Mouse (Mus musculus): ENCODE measurements around the gene Trpm4. TPM values are rescaled to one million over a fixed set of nuclear protein-coding genes. Genes with fewer than 3 reads are reported as not detected.

Gene Trpm4
- 19.6 and 25.0 TPM in 2 replicates for polyA plus RNA-seq (2015; fragmentation: Nextera tagmentation; extraction: Ambion mirVana)

GRCm38 (mm10) chr7:45333431-45333982, at the start of gene Trpm4:
TSS of gene Trpm4 (minus strand) at chr7:45333780.
- H3K4me2 ChIP-seq (ENCODE audit: low read depth, low read length), result peak within 1 kb of the TSS; percentile 78
- no peaks in the 10 kb centered on the region for H3K9me3 ChIP-seq (ENCODE audit: control insufficient read depth, low read length)
- under 1% methylated on average over 38 of the region's 38 CpGs for WGBS
- ATAC-seq (ENCODE audit: low read depth), result peak; percentile 88
- peak within 1 kb of the TSS; percentile 63 for H3K4me3 ChIP-seq (ENCODE audit: low read length)
- H3K36me3 ChIP-seq (ENCODE audit: control insufficient read depth, insufficient read depth, low read length), result no peaks in the 10 kb centered on the region
- H3K4me1 ChIP-seq (replicated peaks; ENCODE audit: control insufficient read depth, insufficient read depth, low read length), result peaks cover 26% of the 10 kb centered on the region
- peak within 1 kb of the TSS; percentile 86 for H3K27ac ChIP-seq (ENCODE audit: low read length)
- peaks cover 2% of the 10 kb centered on the region; the same call in 1 of the 2 replicates for H3K27me3 ChIP-seq (ENCODE audit: control insufficient read depth, insufficient read depth, low read depth, low read length)
- peak within 1 kb of the TSS; percentile 73 for H3K9ac ChIP-seq (ENCODE audit: low read length)

- H3K9ac ChIP-seq (ENCODE audit: low read length), result no peak overlapping the region
- peaks cover 66% of the 10 kb centered on the region for H3K36me3 ChIP-seq (ENCODE audit: control insufficient read depth, insufficient read depth, low read length)
- 83% methylated on average over 1 of the region's 1 CpGs for WGBS
- no peak overlapping the region for H3K4me2 ChIP-seq (ENCODE audit: low read depth, low read length)
- no peak for ATAC-seq (ENCODE audit: low read depth)
- no peak overlapping the region for H3K27ac ChIP-seq (ENCODE audit: low read length)
- no peaks in the 10 kb centered on the region for H3K27me3 ChIP-seq (ENCODE audit: control insufficient read depth, insufficient read depth, low read depth, low read length)
- H3K4me3 ChIP-seq (ENCODE audit: low read length), result no peak overlapping the region
- H3K9me3 ChIP-seq (ENCODE audit: control insufficient read depth, low read length), result no peaks in the 10 kb centered on the region
- H3K4me1 ChIP-seq (replicated peaks; ENCODE audit: control insufficient read depth, insufficient read depth, low read length), result no peaks in the 10 kb centered on the region
Measured at GRCm38 (mm10) chr7:45376057-45376456, 42.5 kb upstream of the Trpm4 start.

GRCm38 (mm10) chr7:45374620-45375019, 41.0 kb upstream of the Trpm4 start:
- Histone ChIP-seq H3K27me3 (ENCODE audit: control insufficient read depth, insufficient read depth, low read depth, low read length) (peaks cover 3% of the 10 kb centered on the region; the same call in 1 of the 2 replicates), H3K36me3 (ENCODE audit: control insufficient read depth, insufficient read depth, low read length) (peaks cover 53% of the 10 kb centered on the region), H3K4me2 (ENCODE audit: low read depth, low read length) (no peak overlapping the region), H3K4me3 (ENCODE audit: low read length) (no peak overlapping the region), H3K27ac (ENCODE audit: low read length) (no peak overlapping the region), H3K4me1 (replicated peaks; ENCODE audit: control insufficient read depth, insufficient read depth, low read length) (peaks cover 9% of the 10 kb centered on the region), H3K9me3 (ENCODE audit: control insufficient read depth, low read length) (no peaks in the 10 kb centered on the region), H3K9ac (ENCODE audit: low read length) (no peak overlapping the region)
- no peak for ATAC-seq (ENCODE audit: low read depth)
- WGBS, result 87% methylated on average over 8 of the region's 8 CpGs

DNA sequence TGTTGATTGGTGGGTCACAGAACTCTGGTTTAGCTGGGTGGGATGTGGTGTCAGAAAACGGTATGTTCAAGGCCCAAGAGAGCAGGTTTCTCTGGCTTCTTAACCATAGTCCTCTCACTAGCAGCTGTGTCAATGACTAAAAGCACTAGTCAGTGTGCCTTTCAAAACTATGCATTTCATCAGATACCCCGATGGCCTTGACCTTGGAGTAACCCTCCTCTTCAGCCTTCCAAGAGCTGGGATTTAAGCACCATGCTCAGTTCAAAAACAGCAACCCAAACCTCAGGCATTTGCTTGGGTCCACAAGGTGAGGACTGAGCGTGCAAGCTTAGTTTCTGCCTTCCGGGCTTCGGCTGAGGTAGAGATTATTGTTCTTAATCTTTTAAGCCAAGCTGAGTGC, 38.8 kb upstream of the Trpm4 start:
- peaks cover 17% of the 10 kb centered on the region for H3K27me3 ChIP-seq (ENCODE audit: control insufficient read depth, insufficient read depth, low read depth, low read length)
- H3K9me3 ChIP-seq (ENCODE audit: control insufficient read depth, low read length), result no peaks in the 10 kb centered on the region
- H3K4me1 ChIP-seq (replicated peaks; ENCODE audit: control insufficient read depth, insufficient read depth, low read length), result peaks cover 16% of the 10 kb centered on the region
- H3K4me3 ChIP-seq (ENCODE audit: low read length), result no peak overlapping the region
- 76% methylated on average over 5 of the region's 5 CpGs for WGBS
- no peak overlapping the region for H3K4me2 ChIP-seq (ENCODE audit: low read depth, low read length)
- no peak overlapping the region for H3K9ac ChIP-seq (ENCODE audit: low read length)
- ATAC-seq (ENCODE audit: low read depth), result no peak
- no peak overlapping the region for H3K27ac ChIP-seq (ENCODE audit: low read length)
- H3K36me3 ChIP-seq (ENCODE audit: control insufficient read depth, insufficient read depth, low read length), result peaks cover 32% of the 10 kb centered on the region

DNA sequence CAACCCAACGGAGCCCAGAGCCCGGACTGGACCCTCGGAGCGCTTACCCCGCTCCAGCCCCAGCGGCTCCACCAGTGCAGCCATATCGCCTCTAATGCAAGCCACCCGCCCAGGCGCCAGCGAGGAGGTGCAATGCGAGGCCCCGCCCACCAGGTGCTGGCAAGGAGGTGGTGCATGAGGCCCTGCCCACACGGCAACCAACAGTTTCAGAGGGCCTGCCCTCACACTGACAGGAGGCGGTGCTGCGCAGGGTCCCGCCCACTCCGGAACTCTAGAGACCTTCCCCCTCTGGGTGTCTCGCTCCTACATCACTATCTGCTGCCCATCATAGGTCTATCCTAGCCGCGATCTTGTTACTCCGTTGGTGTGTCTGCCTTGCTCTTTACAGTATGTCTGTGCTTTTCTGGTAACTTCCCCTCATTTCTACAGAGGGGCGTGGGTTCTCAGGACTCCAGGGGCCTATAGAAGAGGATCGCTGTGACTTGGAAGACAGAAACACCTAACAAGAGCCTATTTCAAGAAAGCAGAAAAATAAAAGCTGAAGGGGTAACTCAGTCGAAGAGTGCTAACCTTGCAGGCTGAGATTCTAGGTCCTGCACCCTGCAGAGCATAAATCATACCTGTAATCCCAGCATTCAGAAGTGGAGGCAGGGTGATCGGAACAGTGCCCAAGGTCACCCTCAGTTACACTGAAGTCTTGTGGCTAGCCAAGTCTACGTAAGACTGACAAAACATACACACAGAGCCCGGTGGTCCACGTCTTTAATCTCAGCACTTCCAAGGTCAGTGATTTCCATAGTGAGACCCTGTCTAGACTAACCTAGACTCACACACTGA, 37.1 kb upstream of the Trpm4 start, which contains the start of gene Lin7b:
TSS of gene Lin7b (minus strand) at position 109 of the 837 bp plus-strand sequence.
- H3K27me3 ChIP-seq (ENCODE audit: control insufficient read depth, insufficient read depth, low read depth, low read length), result peaks cover 23% of the 10 kb centered on the region
- H3K4me1 ChIP-seq (replicated peaks; ENCODE audit: control insufficient read depth, insufficient read depth, low read length), result peaks cover 25% of the 10 kb centered on the region
- peaks cover 16% of the 10 kb centered on the region for H3K36me3 ChIP-seq (ENCODE audit: control insufficient read depth, insufficient read depth, low read length)
- H3K4me3 ChIP-seq (ENCODE audit: low read length), result peak within 1 kb of the TSS; percentile 60
- 8% methylated on average over 28 of the region's 28 CpGs for WGBS
- no peak within 1 kb of the TSS for H3K27ac ChIP-seq (ENCODE audit: low read length)
- H3K4me2 ChIP-seq (ENCODE audit: low read depth, low read length), result peak within 1 kb of the TSS; percentile 97
- H3K9me3 ChIP-seq (ENCODE audit: control insufficient read depth, low read length), result no peaks in the 10 kb centered on the region
- peak; percentile 67 for ATAC-seq (ENCODE audit: low read depth)
- peak within 1 kb of the TSS; percentile 59 for H3K9ac ChIP-seq (ENCODE audit: low read length)

GRCm38 (mm10) chr7:45369836-45370474, 36.4 kb upstream of the Trpm4 start:
- Histone ChIP-seq H3K9ac (ENCODE audit: low read length) (peak overlapping the region; percentile 59), H3K4me2 (ENCODE audit: low read depth, low read length) (peak overlapping the region; percentile 97), H3K4me3 (ENCODE audit: low read length) (peak overlapping the region; percentile 60), H3K27me3 (ENCODE audit: control insufficient read depth, insufficient read depth, low read depth, low read length) (peaks cover 29% of the 10 kb centered on the region), H3K36me3 (ENCODE audit: control insufficient read depth, insufficient read depth, low read length) (peaks cover 13% of the 10 kb centered on the region), H3K4me1 (replicated peaks; ENCODE audit: control insufficient read depth, insufficient read depth, low read length) (peaks cover 25% of the 10 kb centered on the region), H3K9me3 (ENCODE audit: control insufficient read depth, low read length) (no peaks in the 10 kb centered on the region), H3K27ac (ENCODE audit: low read length) (no peak overlapping the region)
- 6% methylated on average over 51 of the region's 52 CpGs for WGBS
- ATAC-seq (ENCODE audit: low read depth), result no peak; the same call in 1 of the 2 replicates

DNA sequence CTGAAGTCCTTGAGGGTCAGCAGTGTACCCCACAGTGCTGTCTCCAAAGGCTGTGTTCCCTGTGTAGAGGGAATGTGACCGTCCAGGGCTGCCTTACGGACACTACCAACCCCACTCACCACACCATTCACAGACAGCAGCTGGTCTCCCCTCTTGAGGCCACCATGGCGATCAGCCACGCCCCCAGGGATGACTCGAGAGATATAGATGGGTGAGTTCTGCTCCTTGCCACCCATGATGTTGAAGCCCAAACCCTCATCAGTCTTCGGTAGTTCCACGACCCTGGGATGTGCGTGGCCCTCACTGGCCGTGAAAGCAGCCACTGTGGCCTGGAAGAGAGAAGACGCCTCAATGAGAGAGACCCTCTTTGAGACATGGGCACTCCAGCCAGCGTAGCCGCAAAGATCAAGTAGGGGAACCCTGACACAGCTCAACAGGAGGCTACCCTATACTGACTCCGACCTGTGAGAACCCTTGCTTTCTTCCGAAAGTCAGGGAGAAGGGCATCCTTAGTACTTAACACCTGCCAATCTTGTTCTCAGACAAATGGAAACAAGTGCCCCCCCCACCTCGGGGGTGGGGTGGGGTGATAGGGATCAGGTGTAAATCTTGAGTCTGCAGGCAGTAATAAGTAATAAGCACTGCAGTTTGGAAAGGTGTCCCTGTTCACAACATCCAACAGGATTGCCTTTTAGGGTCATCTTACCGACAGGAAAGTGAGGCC, 35.6 kb upstream of the Trpm4 start:
- ATAC-seq (ENCODE audit: low read depth), result no peak
- H3K27me3 ChIP-seq (ENCODE audit: control insufficient read depth, insufficient read depth, low read depth, low read length), result peaks cover 32% of the 10 kb centered on the region
- H3K9ac ChIP-seq (ENCODE audit: low read length), result no peak overlapping the region
- 66% methylated on average over 16 of the region's 16 CpGs for WGBS
- peaks cover 25% of the 10 kb centered on the region for H3K4me1 ChIP-seq (replicated peaks; ENCODE audit: control insufficient read depth, insufficient read depth, low read length)
- H3K27ac ChIP-seq (ENCODE audit: low read length), result no peak overlapping the region
- peaks cover 10% of the 10 kb centered on the region; the same call in 1 of the 2 replicates for H3K36me3 ChIP-seq (ENCODE audit: control insufficient read depth, insufficient read depth, low read length)
- H3K4me3 ChIP-seq (ENCODE audit: low read length), result no peak overlapping the region
- no peak overlapping the region for H3K4me2 ChIP-seq (ENCODE audit: low read depth, low read length)
- no peaks in the 10 kb centered on the region for H3K9me3 ChIP-seq (ENCODE audit: control insufficient read depth, low read length)

GRCm38 (mm10) chr7:45368178-45368577, 34.6 kb upstream of the Trpm4 start:
- Histone ChIP-seq H3K9ac (ENCODE audit: low read length) (no peak overlapping the region; the same call in none of the 2 replicates), H3K4me2 (ENCODE audit: low read depth, low read length) (no peak overlapping the region), H3K9me3 (ENCODE audit: control insufficient read depth, low read length) (no peaks in the 10 kb centered on the region), H3K4me3 (ENCODE audit: low read length) (no peak overlapping the region), H3K27me3 (ENCODE audit: control insufficient read depth, insufficient read depth, low read depth, low read length) (peaks cover 39% of the 10 kb centered on the region), H3K4me1 (replicated peaks; ENCODE audit: control insufficient read depth, insufficient read depth, low read length) (peaks cover 25% of the 10 kb centered on the region), H3K36me3 (ENCODE audit: control insufficient read depth, insufficient read depth, low read length) (peaks cover 5% of the 10 kb centered on the region; the same call in 1 of the 2 replicates), H3K27ac (ENCODE audit: low read length) (no peak overlapping the region)
- WGBS, result 80% methylated on average over 15 of the region's 15 CpGs
- ATAC-seq (ENCODE audit: low read depth), result no peak
